Mouse (Mus musculus) frontal cortex, adult 2 months (tissue): ENCODE measurements at regions not wholly inside any gene's neighbourhood (a gene's known extent, or its start where the extent isn't known, plus 50 kb on each side); places are given as distances from the start of the nearest gene placed in this dataset.
A peak's percentile ranks its signal among the peaks of the same experiment; 100 is the strongest.
"Not testable (repeated sequence)": the region's sequence is repeated elsewhere in the genome, so short reads cannot be mapped to it uniquely, and the experiment has no call there.

ENCODE experiments used
- DNase-seq, 2 experiments: peaks; one replicate each; pipeline ENCODE4 v3.0.0; 2022; ENCODE audit warnings: low spot score in 1 of 2; ENCODE audit errors: extremely low spot score in 1 of 2

DNA sequence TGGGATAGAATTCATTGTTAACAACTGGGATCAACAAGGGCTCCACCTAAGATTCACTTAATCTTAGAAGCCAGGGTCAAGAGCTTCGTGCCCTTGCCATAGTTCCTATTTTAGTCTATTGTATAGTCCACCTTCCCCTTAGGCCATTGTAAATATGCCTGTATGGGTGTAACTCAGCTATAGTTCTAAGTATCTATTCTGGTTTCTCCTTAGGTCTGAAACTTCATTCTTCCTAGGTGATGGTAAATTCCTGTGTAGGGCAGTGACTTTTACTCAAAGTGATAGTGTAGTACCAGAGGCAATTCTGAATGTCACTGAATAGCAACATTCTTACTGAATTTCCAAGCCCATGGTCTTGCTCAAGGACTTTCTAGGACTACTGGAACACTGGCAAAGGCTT lies 989.4 kb downstream of the Ankrd7 start:
- not testable (repeated sequence) for DNase-seq

- no peak for DNase-seq
These were observed 998.0 kb downstream of the Ankrd7 start for GRCm38 (mm10) chr6:19864101-19864500.

DNA sequence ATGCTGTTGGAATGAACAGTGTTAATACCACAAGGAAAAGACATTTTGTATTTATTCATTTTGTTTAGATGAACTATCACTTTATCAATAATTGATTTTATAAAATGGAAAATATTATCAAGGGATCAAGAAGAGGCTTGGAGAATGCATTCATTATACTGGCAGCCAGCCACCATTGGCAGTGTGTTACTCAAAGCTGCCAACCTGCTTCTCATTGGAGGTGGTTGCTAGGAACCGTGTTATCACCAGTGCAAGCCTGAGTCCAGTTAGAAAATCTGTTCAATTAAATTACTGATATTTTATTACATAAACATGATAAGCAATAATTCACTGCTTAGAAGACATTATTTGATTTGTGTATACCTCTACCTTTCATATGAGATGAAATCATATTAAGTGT lies 1003.6 kb downstream of the Ankrd7 start:
- no peak for DNase-seq

DNA sequence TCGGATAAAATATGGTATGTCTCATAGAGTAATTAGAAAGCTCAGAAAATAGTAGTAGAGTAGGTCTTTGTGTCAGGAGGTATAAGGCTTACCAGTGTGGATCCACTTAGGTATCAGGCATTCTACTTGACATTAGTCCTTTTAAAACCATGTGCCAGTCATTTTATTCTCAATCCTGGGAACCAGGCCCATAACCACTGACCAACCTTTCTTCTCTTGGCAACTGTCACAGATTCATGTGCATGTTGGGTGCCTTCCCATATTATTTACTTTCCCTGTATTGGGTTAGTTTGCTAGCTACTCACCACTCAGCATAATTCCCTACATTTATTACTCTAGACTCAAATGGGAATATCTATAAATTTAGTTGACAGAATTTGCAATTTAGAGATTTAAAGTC lies 1045.1 kb downstream of the Ankrd7 start:
- DNase-seq, result no peak

- DNase-seq, result not testable (repeated sequence)
These were observed 1075.7 kb downstream of the Ankrd7 start for GRCm38 (mm10) chr6:19941784-19942183.

DNA sequence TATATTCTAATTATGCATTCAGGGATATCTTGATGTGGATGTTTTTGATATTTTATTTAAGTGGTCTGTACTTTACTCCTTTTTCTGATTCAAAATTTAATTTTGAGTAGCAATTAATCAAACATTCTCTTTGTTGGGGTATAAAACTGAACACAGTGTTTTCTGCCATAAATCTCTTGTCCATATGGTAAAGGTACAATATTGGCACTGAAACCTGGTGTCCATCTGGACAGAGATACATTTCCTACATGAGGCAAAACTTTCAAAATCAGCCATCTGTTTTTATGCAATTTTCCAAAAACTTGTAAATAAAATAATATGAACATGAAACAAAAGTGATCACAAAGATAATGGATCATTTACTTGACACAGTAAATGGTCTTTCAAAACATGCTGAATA lies 1078.2 kb downstream of the Ankrd7 start:
- DNase-seq, result no peak

DNA sequence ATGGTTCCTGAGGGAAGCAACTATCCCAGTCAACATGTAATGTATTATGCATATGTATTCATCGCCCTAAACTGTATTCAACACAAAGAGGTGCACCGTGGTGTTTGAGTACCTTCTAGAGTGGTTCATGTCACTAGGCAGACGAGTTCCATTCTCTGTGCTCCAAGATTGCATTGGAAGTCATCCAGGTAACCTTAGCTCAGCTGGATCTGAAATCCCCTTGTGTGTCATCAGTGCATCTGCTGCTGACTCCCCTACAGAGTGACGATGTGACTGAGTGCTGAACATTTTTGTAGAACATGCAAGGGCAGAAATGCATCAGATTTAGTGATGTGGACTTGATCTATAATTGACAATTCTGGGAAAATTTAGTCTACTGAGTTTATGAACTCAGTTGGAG lies 1079.6 kb downstream of the Ankrd7 start:
- no peak for DNase-seq

- no peak for DNase-seq
These were observed 1109.8 kb downstream of the Ankrd7 start for GRCm38 (mm10) chr6:19975898-19976297.

DNA sequence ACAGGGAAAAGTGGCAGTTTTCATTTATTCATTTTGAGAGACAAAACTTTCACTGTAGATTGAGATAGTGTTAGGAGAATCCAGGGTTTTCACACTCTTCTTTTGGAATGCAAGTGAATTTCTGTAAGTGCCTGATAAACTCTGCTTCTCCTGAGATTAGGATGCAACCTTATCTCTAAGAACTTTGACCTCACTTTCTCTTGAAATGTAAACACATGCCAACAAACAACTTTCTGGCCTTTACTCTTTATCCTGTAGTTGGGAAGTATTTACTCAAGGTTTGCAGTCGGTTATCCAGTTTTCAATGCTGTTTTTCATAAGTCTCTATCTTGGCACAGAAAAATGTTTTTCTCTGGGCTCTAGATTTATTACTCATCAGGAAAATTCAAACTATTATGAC lies 1125.7 kb downstream of the Ankrd7 start:
- DNase-seq, result no peak

DNA sequence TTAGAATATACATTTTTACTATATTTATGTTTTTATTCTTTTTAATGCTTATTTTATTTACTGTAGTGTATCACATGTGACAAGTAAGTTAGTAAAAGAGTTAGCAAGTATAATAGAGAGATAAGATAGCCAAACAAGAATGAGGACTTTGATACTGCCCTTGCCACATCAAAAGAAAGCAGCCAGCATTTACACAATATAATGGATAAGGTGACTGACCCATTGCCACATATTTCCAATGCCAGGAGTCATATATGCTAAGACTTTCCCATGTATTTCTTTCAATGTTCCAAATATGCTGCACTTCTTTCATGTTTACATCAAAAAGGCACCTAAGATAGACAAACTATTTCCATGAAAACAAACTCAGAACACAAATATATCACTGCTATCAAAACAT lies 1162.3 kb downstream of the Ankrd7 start:
- DNase-seq, result no peak

GRCm38 (mm10) chr6:20037769-20038168 lies 1171.7 kb downstream of the Ankrd7 start:
- DNase-seq, result peak; percentile 50 to 89

- no peak for DNase-seq
These were observed 1136.6 kb upstream of the Kcnd2 start for GRCm38 (mm10) chr6:20078666-20079065.

- DNase-seq, result no peak
These were observed 1123.0 kb upstream of the Kcnd2 start for GRCm38 (mm10) chr6:20092057-20092917.

GRCm38 (mm10) chr6:20133991-20134390 lies 1081.3 kb upstream of the Kcnd2 start:
- DNase-seq, result not testable (repeated sequence)

GRCm38 (mm10) chr6:20137546-20137945 lies 1077.8 kb upstream of the Kcnd2 start:
- no peak for DNase-seq
